Mouse (Mus musculus): ENCODE results near the gene Lat.
"Not testable (repeated sequence)": the region's sequence is repeated elsewhere in the genome, so short reads cannot be mapped to it uniquely, and the experiment has no call there.

Lat gene

GRCm38 (mm10) chr7:126332691-126333090 is 36.7 kb downstream of the Lat start:
- DNase-seq (ENCODE audit: low read depth): no peak

- no peak for DNase-seq (ENCODE audit: low read depth)
These were observed 38.7 kb downstream of the Lat start for GRCm38 (mm10) chr7:126330693-126331092.

DNA sequence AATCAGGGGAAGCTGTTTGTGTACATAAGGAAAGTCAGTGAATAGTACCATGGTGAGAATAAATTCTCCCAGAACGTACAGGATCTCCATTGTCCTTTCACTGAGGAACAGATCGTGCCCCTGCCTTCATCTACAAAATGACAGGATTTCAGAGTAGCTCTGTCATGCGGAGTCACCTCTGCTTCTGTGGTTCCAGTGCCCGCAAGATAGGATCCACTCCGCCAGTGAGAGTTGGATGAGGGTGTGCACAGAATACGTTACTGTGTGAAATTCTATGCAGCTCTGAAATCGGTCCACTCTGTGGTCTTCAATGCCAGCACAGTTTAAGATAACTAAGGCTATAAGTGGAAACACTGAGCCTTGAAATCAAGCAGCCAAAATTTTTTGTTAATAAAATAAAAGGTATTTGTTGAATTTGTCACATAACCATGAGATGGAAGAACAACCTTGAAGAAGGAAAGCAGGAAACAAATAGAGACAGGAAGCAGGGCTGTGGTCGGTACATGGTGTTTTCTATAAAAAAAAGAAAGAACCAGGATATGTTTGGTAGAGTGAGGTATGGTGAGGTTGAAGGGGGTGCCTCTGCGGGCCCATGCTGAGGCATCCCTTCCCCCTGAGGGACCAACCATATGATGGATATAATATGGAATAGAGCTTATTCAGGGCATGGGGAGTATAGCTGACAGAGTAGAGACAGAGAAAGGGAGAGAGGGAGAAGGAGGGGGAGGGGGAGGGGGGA is 39.3 kb downstream of the Lat start:
- DNase-seq (ENCODE audit: low read depth): no peak

GRCm38 (mm10) chr7:126328848-126329247 is 40.5 kb downstream of the Lat start:
- not testable (repeated sequence) for DNase-seq (ENCODE audit: low read depth)

DNA sequence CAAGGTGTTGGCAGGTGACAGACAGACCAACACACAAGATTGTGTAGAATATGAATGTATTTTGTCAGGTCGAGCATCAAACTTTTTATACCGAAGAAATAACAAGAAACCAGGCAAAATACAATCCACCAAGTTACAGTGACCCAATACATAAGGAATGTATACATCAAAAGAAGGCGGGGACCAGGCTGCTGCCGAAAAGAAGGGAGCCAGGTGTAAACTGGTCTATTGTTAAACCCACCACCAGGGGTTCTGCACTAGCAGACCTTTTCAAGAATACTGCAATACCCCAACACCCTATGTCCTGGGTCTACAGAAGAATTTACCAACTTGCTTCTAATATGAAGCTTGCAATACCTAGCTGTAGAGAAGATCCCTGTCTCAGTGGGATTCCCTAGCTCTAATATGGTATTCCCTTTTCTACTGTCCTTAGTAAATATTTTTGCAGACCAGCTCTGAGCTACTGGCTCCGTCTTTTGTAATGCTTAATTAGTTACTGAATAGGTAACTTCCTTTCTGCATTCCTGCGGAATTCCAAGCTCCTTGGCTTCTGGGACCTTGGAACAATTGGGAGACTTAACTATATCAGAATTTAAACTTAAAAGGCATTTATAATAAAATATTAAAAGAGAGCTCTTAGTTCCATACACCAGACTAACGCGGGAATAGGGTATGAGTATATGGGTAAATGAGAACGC is 43.6 kb downstream of the Lat start:
- DNase-seq (ENCODE audit: low read depth): not testable (repeated sequence)

DNA sequence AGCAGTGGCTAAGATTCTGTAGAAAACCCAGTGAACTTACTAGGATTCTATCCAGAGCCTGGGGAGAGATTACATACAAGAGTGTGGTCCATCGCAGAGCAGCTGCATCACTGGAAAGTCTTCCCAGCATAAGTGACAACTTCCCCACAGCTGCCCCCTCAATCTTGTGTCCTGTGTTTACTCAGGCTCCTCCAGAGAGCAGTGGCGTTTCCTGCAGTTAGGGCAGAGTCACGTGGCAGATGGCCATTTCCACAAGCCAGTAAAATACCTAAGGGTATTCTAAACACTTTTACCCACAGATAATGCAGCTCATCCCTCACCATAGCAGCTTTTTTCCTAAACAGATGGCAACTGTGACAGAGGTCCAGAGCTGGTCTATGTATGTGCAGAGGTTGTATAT is 44.6 kb downstream of the Lat start:
- DNase-seq (ENCODE audit: low read depth): no peak

DNA sequence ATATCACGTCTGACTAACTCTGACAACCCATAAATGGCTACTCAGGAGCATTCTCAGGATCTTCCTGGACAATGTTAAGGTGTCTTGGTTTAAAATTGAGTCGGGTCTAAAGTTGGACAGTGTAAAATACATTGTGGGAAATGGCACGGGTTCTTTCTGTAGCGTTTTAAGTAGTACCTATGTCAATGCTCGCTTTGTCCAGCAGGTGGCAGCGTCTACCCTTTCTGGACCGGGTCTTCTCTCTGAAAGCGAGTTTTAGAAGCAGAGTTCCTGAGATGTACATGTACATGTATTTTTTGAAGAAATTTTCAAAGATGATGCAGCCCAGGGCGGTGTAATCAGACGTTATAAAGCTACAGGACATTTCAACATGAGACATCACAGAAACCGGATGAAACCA is 45.6 kb downstream of the Lat start:
- DNase-seq (ENCODE audit: low read depth): peak; percentile 71

- DNase-seq (ENCODE audit: low read depth): no peak
These were observed 55.1 kb downstream of the Lat start for GRCm38 (mm10) chr7:126314273-126314672.

Measured in c-Kit-positive CD71-positive TER-119-negative erythroid progenitor cells, embryonic 14.5 days (primary cell).